Mouse (Mus musculus) forebrain, embryonic 14.5 days (tissue): Measurements from ENCODE around the gene Ldhd. TPM values are rescaled to one million over a fixed set of nuclear protein-coding genes. Genes with fewer than 3 reads are reported as not detected.

ENCODE experiments used
- ATAC-seq: fragments of 200-750 bp; cut with Nextera tagmentation; 2 replicates; pipeline ENCODE4 v1.8.0; 2017; ENCODE audit warnings: mild to moderate bottlenecking, moderate library complexity
- DNase-seq: peaks from one replicate; pipeline ENCODE4 v3.0.0-alpha.2; 2015; ENCODE audit warnings: low spot score
- H3K27ac ChIP-seq: fragments of 300-500 bp; sonication (generic); 2 replicates; pipeline ENCODE4 v1.5.1; 2014; ENCODE audit warnings: low read depth, mild to moderate bottlenecking, control low read depth, low read length, moderate library complexity
- H3K27me3 ChIP-seq: fragments of 300-500 bp; sonication (generic); replicated peaks from 2 replicates; pipeline ENCODE4 v1.6.1; 2014; ENCODE audit warnings: low read length, control low read depth, mixed read lengths; ENCODE audit not compliant: control insufficient read depth, insufficient read depth
- H3K36me3 ChIP-seq: fragments of 300-500 bp; sonication (generic); 2 replicates; pipeline ENCODE4 v1.6.1; 2014; ENCODE audit warnings: low read length, control low read depth; ENCODE audit not compliant: control insufficient read depth, insufficient read depth
- H3K4me1 ChIP-seq: fragments of 300-500 bp; sonication (generic); 2 replicates; pipeline ENCODE4 v1.6.1; 2014; ENCODE audit warnings: antibody characterized with exemption, low read length, control low read depth; ENCODE audit not compliant: control insufficient read depth, insufficient read depth
- H3K4me2 ChIP-seq: fragments of 300-500 bp; sonication (generic); 2 replicates; pipeline ENCODE4 v1.6.1; 2014; ENCODE audit warnings: mild to moderate bottlenecking, control low read depth, low read length
- H3K4me3 ChIP-seq: fragments of 300-500 bp; sonication (generic); 2 replicates; pipeline ENCODE4 v1.5.1; 2014; ENCODE audit warnings: low read depth, low read length, control low read depth
- H3K9ac ChIP-seq: fragments of 300-500 bp; sonication (generic); 2 replicates; pipeline ENCODE4 v1.6.1; 2014; ENCODE audit warnings: mild to moderate bottlenecking, low read length, control low read depth, moderate library complexity
- H3K9me3 ChIP-seq: fragments of 300-500 bp; sonication (generic); replicated peaks from 2 replicates; pipeline ENCODE4 v1.6.1; 2016; ENCODE audit warnings: low read length, control low read depth, mixed read lengths; ENCODE audit not compliant: control insufficient read depth
- WGBS: fragments of 180-500 bp; shearing (Covaris S2); extraction: QIAGEN DNeasy Blood & Tissue Kit; methylation state at CpG from one replicate; pipeline ENCODE4 v1.1.7; 2014; 5-methylcytosine and 5-hydroxymethylcytosine counted together
- polyA plus RNA-seq: library from polyadenylated mRNA; unstranded; fragments of >200 nt; fragmentation: Nextera tagmentation; extraction: Ambion mirVana; gene quantifications from 2 replicates; pipeline ENCODE4 v1.2.1, GENCODE M21; 2014

Ldhd gene
- polyA plus RNA-seq, 1 experiment from 2014 or later: 0.20 TPM

DNA sequence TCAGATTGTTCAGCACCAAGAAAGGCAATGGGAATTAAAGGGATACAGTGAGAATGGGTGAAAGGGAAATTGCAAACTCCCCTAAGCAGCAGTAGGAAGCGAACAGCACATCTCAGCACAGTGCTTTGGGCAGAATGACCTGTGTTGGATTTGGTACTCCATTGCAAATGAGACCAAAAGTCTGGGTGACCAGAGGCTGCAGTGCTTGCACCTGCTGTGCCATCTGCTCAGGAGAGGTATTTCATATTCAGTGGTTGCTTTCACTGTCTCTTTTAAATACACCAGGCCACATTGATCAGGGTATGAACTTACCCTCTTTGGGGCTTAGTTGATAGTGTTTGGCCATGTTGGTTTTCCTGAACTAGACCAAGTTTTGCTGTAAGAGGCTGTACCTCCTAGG lies 50.9 kb downstream of the Ldhd start:
- no peak overlapping the region for H3K4me3 ChIP-seq
- no peak overlapping the region for H3K9ac ChIP-seq
- H3K36me3 ChIP-seq: no peaks in the 10 kb centered on the region
- no peaks in the 10 kb centered on the region for H3K27me3 ChIP-seq
- 0 out of 2 replicates have a peak, but pooled peaks cover 3% of the 10 kb centered on the region for H3K4me1 ChIP-seq
- 89% methylated on average over 1 of the region's 1 CpGs for WGBS
- ATAC-seq (no peak), DNase-seq (no peak)
- H3K9me3 ChIP-seq: no peaks in the 10 kb centered on the region
- H3K27ac ChIP-seq: no peak overlapping the region
- H3K4me2 ChIP-seq: no peak overlapping the region

DNA sequence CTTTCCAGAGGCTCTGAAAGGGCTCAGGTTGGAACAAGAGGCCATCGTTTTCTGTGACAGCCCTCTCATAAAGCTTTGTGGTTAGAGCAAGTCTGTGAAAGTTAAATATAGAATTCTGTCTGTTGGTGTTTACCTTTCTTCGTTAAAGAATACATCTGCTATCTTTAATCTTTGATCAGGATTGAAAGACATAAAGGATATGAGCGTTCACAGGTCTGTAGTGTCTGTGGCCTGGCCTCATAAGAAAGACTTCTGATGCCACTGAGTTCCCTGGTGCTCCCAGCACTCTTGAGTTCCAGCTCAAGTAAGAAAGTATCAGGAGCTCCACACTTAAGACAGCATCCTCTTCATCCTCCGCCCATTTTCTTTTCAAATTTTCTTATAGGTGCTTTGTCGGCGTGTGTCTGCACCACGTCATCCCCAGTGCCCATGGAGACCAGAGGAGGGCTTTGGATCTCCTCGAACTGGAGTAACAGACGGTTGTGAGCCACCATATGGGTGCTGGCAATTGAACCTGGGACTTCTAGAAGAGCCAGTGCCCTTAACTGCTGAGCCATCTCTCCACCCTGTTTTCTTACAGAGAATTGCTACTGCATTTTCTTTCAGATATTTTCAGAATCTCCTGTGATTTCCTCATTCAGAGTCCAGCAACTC lies 52.2 kb downstream of the Ldhd start:
- 0 out of 2 replicates have a peak, but pooled peaks cover 3% of the 10 kb centered on the region for H3K4me1 ChIP-seq
- H3K9me3 ChIP-seq: no peaks in the 10 kb centered on the region
- H3K27me3 ChIP-seq: no peaks in the 10 kb centered on the region
- no peak overlapping the region for H3K4me2 ChIP-seq
- DNase-seq (no peak), ATAC-seq (no peak)
- H3K4me3 ChIP-seq: no peak overlapping the region
- 92% methylated on average over 9 of the region's 9 CpGs for WGBS
- no peak overlapping the region for H3K9ac ChIP-seq
- no peak overlapping the region for H3K27ac ChIP-seq
- H3K36me3 ChIP-seq: no peaks in the 10 kb centered on the region

DNA sequence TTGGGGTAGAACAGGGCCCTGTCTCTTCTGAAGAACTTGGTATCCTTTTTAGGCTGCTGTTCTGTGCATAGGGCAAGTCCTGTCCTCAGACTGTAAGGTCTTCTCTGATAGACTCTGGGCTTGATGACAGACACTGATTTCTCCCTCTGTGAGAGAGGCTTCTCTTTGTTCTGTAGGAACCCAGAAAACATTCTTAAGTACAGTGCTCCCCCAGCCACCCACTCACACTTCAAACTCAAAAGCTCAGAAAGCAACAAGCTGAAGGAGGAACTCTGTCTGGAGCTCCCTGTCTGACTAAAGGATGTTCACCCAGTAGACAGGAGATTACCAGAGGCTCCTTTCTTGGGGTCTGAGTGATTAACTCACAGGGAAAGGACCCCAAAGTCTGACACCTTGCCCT lies 53.7 kb downstream of the Ldhd start:
- H3K4me1 ChIP-seq: peaks cover 13% of the 10 kb centered on the region
- H3K27ac ChIP-seq: no peak overlapping the region
- no peak overlapping the region for H3K4me2 ChIP-seq
- H3K27me3 ChIP-seq: no peaks in the 10 kb centered on the region
- H3K36me3 ChIP-seq: no peaks in the 10 kb centered on the region
- H3K9me3 ChIP-seq: no peaks in the 10 kb centered on the region
- no peak overlapping the region for H3K4me3 ChIP-seq
- no peak for ATAC-seq
- no peak for DNase-seq
- H3K9ac ChIP-seq: no peak overlapping the region

DNA sequence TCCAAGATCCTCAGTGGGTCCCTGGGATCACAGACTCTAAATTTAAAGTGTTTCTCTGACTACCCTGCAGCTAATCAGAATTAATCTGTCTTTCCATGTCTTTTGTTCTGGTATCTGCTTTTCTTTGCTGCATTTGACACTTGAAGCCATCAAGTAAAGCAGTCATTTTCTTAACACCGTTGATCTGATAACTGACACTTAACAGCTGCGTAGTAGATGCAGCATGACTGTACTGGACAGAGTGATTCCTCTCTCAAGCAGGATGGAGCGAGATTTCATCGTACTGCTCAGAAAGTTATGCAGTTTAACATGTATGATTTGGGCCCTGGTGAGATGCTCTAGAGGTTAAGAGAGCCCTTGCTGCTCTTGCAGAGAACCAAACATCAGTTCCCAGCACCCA lies 54.7 kb downstream of the Ldhd start:
- Histone ChIP-seq H3K4me1 (peaks cover 13% of the 10 kb centered on the region), H3K4me3 (no peak overlapping the region), H3K4me2 (no peak overlapping the region), H3K9ac (no peak overlapping the region), H3K9me3 (no peaks in the 10 kb centered on the region), H3K36me3 (no peaks in the 10 kb centered on the region), H3K27me3 (no peaks in the 10 kb centered on the region), H3K27ac (no peak overlapping the region)
- 93% methylated on average over 4 of the region's 4 CpGs for WGBS
- no peak for DNase-seq
- ATAC-seq: no peak

DNA sequence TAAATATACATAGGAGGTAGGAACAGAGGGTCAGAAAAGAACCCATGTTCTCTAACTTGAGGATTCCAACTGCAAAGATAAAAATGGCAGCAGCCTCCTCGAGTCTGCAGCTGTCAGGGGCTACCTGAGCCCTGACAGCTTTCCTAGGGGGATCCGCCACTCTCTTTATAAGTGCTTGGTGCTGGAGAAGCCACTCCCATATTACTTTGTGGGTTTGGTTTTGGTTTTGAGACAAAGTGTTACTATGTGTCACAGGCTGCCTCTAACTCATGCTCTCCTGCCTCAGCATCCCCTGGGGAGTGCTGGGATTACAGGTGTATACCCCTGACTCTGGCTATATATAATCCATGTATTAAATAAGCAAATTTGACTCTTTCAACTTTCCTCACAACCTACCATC lies 56.2 kb downstream of the Ldhd start:
- H3K27ac ChIP-seq: no peak overlapping the region
- H3K36me3 ChIP-seq: no peaks in the 10 kb centered on the region
- no peaks in the 10 kb centered on the region for H3K9me3 ChIP-seq
- 88% methylated on average over 2 of the region's 2 CpGs for WGBS
- H3K4me2 ChIP-seq: no peak overlapping the region
- no peak for DNase-seq
- ATAC-seq: no peak
- no peak overlapping the region for H3K9ac ChIP-seq
- H3K4me1 ChIP-seq: peaks cover 18% of the 10 kb centered on the region
- H3K4me3 ChIP-seq: no peak overlapping the region
- no peaks in the 10 kb centered on the region for H3K27me3 ChIP-seq

Other genes starting within 250 kb of the Ldhd start
- 0.23 TPM in 1 of 2 replicates, not detected in the other for gene Fa2h, start 236.6 kb downstream of the Ldhd start, polyA plus RNA-seq
- 2.9 and 4.2 TPM in 2 replicates for gene Wdr59, start 108.3 kb downstream of the Ldhd start, polyA plus RNA-seq
- 55.3 and 64.6 TPM in 2 replicates for gene Znrf1, start 94.3 kb downstream of the Ldhd start, polyA plus RNA-seq
- 26.1 and 32.9 TPM in 2 replicates for gene Zfp1, start 13.0 kb upstream of the Ldhd start, polyA plus RNA-seq
- gene Ctrb1, start 60.6 kb upstream of the Ldhd start, polyA plus RNA-seq: not detected in 2 replicates
- gene Bcar1, start 113.4 kb upstream of the Ldhd start, polyA plus RNA-seq: 41.2 and 44.2 TPM in 2 replicates
- gene Cfdp1, start 223.9 kb upstream of the Ldhd start, polyA plus RNA-seq: 173 and 178 TPM in 2 replicates
- gene Tmem170, start 246.4 kb upstream of the Ldhd start, polyA plus RNA-seq: 2.0 and 2.7 TPM in 2 replicates